Mouse (Mus musculus): Measurements from ENCODE around the gene Nisch.
A peak's percentile ranks its signal among the peaks of the same experiment; 100 is the strongest.

Gene Nisch

GRCm38 (mm10) chr14:31194441-31194840 is 22.3 kb downstream of the Nisch start:
- no peak for DNase-seq (ENCODE audit: extremely low read depth, insufficient read length, low spot score)

GRCm38 (mm10) chr14:31193791-31194190 is 23.0 kb downstream of the Nisch start:
- no peak for DNase-seq (ENCODE audit: extremely low read depth, insufficient read length, low spot score)

GRCm38 (mm10) chr14:31191936-31192335 is 24.8 kb downstream of the Nisch start:
- no peak for DNase-seq (ENCODE audit: extremely low read depth, insufficient read length, low spot score)

DNA sequence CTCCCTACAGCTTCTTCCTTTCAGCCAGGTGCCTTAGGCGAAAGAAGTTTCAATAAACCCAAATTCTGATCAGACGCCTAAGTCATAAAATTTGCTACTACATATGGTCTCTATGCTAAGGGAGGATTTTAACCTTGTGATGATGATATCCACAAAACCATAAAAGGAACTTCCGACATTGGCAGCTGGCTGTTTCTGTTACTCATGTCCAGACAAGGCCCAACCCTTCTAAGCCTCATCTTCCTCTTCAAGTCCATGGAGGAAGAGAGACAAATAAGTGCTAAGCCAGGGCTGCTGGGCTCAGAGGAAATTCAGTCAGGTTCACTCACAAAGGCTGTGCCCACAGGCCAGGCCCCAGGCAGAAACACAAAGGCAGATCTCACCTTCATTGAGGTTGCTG is 27.4 kb downstream of the Nisch start:
- DNase-seq (ENCODE audit: extremely low read depth, insufficient read length, low spot score) = no peak

DNA sequence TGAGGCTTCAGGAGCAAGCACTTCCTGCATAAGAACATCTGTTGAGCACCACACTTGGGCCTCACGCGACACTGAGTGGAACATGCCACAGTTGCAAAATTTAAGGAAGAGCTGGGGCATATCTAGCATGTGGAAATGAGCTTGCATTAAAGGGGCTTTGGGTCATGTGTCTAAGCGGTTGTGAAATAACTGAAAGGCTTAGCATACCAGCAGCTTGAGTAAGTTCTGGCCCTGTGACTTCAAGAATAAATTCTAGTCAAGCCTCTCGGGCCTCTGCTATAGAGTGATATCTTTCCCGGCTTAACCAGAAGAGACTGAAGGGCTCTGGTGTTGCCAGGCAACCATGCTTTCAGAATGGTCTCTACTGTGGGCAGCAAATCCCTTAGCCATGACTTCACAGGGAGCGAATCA is 28.0 kb downstream of the Nisch start:
- no peak for DNase-seq (ENCODE audit: extremely low read depth, insufficient read length, low spot score)

GRCm38 (mm10) chr14:31186656-31187055 is 30.1 kb downstream of the Nisch start:
- no peak for DNase-seq (ENCODE audit: extremely low read depth, insufficient read length, low spot score)

DNA sequence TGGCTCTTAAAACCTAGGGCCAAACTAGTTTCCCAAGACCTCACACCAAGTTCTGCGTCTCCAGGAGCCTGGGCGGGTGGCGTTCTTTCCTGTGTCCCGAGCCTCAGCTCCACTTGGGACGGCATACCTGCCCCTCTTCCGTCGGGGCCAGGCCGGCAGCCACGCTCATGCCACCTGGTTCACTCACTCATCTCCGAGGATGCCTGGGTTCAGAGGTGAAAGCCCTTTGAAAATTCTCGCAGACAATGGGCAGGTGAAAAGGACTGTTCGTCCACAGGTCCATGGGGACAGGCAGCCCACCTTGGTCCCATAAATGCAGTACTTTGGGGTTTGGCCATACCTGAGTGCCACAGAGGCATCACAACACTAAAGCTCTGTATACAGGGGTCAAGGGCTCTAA is 32.6 kb downstream of the Nisch start:
- no peak for DNase-seq (ENCODE audit: extremely low read depth, insufficient read length, low spot score)

- no peak for DNase-seq (ENCODE audit: extremely low read depth, insufficient read length, low spot score)
Measured at GRCm38 (mm10) chr14:31183541-31183940, 33.2 kb downstream of the Nisch start.

- DNase-seq (ENCODE audit: extremely low read depth, insufficient read length, low spot score) = no peak
Measured at GRCm38 (mm10) chr14:31182786-31183290, 33.9 kb downstream of the Nisch start.

GRCm38 (mm10) chr14:31181512-31181911 is 35.2 kb downstream of the Nisch start:
- DNase-seq (ENCODE audit: extremely low read depth, insufficient read length, low spot score) = no peak

DNA sequence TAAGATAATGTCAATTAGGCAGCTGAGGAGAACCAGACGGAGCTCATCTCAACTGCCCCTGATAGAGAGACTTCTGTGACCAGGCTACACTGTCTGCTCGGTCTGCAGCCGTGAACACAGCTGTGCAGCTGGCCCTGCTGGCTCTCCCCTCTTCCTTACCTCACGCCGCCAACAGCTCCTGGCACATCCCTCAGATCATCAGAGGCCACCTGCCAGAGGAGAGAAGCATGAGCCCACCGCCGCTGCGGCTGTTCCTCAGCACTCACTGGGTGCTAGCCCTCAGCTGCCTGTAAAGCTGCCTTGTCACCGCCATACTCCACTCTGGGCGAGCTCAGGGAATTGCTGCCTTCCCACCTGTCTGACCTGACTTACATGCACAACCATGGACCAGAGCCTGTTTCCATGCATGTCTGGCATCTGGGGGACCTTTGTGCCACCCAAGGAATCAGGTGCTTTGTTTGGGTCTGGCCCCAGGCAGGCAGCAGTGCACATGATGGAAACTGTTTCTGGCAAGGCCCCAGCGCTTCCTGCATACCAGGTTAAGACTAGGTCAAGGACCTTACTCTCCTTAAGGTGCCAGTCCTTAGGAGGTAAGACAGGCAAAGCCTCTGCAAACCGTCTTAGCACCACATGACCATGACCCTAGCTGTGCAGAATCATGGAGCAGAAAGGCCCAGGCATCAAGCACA is 36.9 kb downstream of the Nisch start:
- DNase-seq (ENCODE audit: extremely low read depth, insufficient read length, low spot score) = no peak

GRCm38 (mm10) chr14:31177715-31178114 is 39.0 kb downstream of the Nisch start:
- no peak for DNase-seq (ENCODE audit: extremely low read depth, insufficient read length, low spot score)

DNA sequence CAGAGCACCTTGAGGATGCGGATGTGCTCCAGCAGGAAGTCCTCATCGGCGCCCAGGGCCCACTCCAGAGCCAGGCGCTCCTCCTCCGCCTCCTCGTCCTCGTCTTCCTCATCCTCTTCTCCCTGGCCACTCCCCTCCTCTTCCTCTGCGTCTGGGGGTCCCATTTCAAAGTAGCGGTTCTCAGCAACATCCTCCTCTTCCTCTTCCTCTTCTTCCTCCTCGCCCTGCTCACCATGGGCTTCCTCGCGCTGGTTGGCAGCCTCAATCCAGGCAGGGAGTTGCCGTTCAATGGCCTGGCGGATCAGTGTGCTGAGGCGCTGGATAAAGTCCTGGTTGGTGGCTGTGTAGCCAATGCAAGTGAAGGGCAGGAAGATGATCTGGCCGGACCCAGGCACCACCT is 39.5 kb downstream of the Nisch start:
- no peak for DNase-seq (ENCODE audit: extremely low read depth, insufficient read length, low spot score)

DNA sequence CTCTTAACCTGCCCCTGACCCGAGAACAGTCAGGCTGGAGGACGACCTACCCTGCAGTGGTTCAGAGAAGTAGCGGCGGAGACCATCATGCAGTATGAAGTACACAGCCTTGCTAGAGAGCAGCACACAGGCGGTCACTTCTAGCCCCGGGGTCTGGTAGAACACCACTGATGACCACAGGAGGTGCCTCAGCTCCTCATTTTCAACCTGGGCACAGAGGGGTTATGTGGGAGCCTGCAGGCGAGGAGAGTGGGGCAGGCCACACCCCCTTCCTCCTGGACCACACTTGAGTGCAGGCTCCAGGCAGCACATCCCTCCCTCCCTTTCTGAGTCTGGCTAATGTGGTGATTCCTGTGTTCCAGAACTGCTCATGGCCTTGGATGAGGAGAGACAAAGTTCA is 43.2 kb downstream of the Nisch start:
- no peak for DNase-seq (ENCODE audit: extremely low read depth, insufficient read length, low spot score)

- no peak for DNase-seq (ENCODE audit: extremely low read depth, insufficient read length, low spot score)
Measured at GRCm38 (mm10) chr14:31172781-31173455, 43.8 kb downstream of the Nisch start.

DNA sequence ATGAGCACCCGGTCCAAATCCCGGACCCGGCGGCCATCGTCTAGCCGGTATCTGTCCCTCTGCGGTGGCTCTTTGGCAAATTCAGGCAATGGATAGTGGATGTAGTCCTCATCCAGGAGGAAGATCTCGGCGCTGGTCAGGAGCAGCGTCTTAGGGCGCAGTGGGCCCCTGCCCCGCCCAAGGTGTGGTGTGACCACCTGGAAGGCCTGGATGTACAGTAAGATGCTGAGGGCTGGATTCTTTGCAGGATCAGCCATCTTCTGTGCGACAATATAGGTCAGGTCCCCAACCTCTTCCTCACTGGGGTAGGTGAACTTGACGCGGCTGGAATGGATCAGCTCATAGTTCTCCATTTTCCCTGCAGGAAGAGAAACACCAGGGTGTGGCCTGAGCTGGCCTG is 44.9 kb downstream of the Nisch start:
- DNase-seq (ENCODE audit: extremely low read depth, insufficient read length, low spot score) = no peak

DNA sequence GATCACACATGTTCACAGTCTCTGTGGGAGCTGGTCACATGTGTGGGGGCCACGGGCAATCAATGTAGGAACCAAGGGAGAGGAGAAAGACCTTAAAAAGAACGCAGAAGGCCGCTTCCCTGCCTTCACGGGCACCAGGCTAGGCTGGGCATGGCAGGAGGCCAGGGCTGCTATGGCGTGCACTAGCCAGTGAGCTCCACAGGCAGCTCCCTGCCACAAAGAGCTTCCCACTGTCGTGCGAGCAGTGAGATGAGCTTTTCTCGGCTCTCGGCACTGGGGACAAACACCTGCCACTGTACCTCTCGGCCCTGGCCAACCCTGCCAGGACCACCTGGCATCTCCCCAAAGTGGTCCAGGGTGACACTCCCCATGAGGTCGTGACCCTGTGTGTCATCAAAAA is 45.4 kb downstream of the Nisch start:
- no peak for DNase-seq (ENCODE audit: extremely low read depth, insufficient read length, low spot score)

DNA sequence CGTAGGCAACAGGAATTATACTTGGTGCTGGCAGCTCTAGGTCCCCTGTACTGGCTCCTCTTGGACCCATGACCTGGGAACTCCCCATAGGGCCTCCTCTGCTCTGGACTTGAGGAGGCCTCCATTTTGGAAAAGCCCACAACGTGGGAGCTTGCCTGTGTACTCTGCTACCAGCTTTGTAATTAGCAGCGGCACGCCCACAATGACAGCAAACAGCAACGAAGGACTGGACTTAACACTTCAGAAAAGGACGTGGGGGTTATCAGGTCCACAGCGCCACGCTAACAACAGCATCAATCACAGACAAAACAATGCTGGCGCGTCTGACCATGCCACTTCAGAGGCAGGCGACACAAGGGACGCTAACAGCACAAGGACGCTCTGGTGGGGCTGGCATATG is 45.8 kb downstream of the Nisch start:
- no peak for DNase-seq (ENCODE audit: extremely low read depth, insufficient read length, low spot score)

DNA sequence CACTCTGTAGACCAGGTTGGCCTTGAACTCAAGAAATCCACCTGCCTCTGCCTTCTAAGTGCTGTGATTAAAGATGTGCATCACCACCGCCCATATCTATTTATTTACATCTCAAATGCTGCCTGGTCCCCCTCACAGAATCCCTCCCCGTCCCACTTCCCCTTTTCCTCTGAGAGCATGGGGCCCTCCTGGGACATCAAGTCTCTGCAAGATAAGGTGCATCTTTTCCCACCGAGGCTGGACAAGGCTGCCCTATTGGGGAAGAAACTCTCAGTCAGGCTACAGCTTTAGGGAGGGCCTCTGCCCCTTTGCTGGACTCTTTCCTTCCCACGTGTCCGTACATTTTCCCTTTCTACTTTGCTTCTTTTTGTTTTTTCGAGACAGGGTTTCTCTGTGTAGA is 47.2 kb downstream of the Nisch start:
- no peak for DNase-seq (ENCODE audit: extremely low read depth, insufficient read length, low spot score)

- DNase-seq (ENCODE audit: extremely low read depth, insufficient read length, low spot score) = no peak
Measured at GRCm38 (mm10) chr14:31168425-31168824, 48.3 kb downstream of the Nisch start, which contains the start of gene Stab1. Gene Stab1, minus strand, starts transcription at chr14:31168641.

- DNase-seq (ENCODE audit: extremely low read depth, insufficient read length, low spot score) = no peak
Measured at GRCm38 (mm10) chr14:31166827-31167226, 49.9 kb downstream of the Nisch start.

DNA sequence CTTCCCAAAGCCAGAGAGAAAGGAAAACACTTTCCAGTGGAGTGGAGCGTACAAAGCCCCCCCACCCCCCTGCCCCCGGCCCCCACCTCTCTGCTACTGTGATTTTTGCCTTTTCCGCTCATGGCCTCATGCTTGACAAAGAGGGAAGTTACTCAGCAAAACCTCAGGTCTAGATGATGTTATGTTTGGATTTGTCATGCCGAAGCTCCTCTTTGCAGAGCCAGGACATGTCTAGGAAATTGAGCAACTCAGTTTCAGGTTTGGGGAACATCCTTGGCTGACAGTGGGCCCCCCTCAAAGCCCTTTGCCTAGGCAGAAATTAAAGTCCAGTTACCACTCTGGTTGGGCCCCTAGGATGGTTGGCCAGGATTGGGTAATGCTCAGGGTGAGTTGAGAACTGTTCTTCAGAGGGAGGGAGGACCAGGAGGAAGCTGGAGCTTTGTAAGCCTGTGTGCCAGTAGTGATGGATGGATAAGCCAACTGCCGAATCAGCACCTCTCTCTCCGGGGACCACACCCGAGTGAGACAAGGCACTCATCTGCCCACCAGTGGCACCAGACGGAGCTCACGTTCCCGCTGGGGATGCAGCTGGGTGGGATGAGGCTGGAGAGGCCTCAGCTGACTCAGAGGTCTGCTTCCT is 50.6 kb downstream of the Nisch start:
- DNase-seq (ENCODE audit: extremely low read depth, insufficient read length, low spot score) = peak; percentile 50
